Mouse (Mus musculus): ENCODE data around the gene Gm10643.

Gm10643 gene

GRCm38 (mm10) chr8:84065037-84065436 is at the start of gene Gm10643:
TSS of gene Gm10643 (minus strand) at chr8:84065137.
- DNase-seq, result no peak

DNA sequence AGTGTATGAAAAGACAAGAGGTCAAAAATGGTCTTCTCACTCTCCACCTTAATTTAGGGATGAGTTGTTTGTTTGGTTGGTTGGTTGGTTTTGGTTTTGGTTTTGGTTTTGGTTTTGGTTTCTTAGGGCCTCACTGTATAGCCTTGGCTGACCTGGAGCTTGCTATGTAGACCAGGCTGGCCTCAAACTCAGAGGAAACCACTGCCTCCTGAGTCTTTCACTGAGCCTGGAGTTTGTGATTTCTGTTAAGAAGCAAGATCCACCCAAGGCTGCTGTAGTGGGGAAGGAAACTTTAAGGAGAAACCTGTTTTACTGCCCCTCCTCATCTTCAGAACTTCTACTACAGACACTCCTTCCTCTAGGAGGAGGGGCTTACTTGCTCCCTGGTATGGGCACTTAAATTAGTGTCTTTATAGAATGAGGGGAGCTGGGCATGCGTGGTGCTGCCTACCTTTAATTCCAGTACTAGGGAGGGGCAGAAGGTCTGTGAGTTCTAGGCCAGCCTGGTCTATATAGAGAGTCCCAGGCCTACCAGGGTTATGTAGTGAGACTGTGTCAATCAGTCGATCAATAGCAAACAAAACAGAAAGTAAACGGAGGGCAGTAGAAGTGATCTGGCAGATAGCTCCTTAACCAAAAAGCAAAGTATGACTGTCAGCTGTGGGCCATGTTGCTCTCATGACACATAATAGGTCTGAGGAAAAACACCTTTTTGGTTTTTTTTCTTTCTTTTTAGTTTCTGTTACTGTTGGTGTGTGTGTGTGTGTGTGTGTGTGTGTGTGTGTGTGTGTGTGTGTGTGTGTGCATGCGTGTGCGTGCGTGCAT is 41.5 kb upstream of the Gm10643 start:
- no peak for DNase-seq

DNA sequence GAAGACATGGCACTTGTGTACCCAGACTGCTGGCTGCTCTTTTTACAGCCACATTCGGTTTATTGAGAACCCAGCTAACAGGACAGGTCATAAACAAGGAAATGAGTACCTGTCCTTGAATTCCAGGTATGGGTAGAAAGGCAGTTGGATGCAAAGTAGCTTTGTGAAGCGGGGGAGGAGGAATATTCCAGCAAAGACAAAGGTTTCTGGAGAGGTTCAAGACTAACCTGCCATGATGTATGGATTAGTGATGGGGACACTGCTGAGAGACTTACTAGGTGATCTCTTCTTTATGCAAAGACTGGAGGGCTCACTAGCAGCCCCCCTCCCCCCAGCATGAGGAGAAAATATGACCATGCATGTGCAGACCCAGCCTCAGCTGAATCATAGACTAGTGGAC is 40.7 kb upstream of the Gm10643 start:
- no peak for DNase-seq

GRCm38 (mm10) chr8:84104697-84105609 is 40.0 kb upstream of the Gm10643 start, which contains the start of gene Dcaf15:
TSS of gene Dcaf15 (minus strand) at chr8:84104768.
- peak; percentile 100 for DNase-seq

GRCm38 (mm10) chr8:84104221-84104620 is 39.3 kb upstream of the Gm10643 start:
- DNase-seq, result peak; percentile 77

DNA sequence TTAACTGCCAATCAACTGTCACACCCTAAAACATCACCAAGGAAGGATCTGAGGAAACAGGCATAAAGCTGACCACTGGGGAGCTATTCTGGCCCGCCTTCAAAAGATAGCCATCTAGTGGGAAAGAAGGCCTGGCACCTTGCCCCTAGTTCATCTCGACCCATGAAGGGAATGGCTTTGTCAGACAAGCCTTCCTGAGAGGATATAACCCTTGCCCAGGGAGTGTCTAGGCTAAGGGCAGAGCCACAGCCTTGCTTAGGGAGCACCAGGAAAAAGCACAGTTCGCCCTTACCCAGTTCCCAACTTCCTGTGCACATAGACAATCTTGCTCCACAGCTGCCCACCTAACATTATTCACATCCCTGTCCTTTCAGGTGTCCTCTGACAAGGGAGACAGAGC is 38.7 kb upstream of the Gm10643 start:
- DNase-seq, result peak; percentile 62

GRCm38 (mm10) chr8:84101476-84102270 is 36.7 kb upstream of the Gm10643 start:
- DNase-seq, result no peak

DNA sequence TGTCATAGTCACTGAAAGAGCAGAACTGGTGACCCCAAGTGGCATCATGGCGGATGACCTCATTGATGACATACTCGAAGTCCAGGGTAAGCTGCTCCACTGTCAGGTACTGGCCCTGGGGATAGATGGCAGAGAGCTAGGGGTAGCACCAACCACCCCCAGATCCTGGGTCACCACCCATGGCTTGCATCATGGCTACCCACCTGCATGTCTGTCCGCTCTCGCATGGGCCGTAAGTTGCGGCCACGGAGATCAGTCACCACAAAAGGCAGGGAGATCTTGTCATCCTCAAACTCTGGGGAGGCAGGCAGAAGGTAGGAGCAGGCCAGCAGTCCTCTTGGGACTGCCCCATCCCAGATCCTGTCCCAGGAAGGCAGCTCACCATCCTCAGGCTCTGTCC is 33.4 kb upstream of the Gm10643 start:
- no peak for DNase-seq

- no peak for DNase-seq
These were observed 31.1 kb upstream of the Gm10643 start for GRCm38 (mm10) chr8:84096061-84096460.

DNA sequence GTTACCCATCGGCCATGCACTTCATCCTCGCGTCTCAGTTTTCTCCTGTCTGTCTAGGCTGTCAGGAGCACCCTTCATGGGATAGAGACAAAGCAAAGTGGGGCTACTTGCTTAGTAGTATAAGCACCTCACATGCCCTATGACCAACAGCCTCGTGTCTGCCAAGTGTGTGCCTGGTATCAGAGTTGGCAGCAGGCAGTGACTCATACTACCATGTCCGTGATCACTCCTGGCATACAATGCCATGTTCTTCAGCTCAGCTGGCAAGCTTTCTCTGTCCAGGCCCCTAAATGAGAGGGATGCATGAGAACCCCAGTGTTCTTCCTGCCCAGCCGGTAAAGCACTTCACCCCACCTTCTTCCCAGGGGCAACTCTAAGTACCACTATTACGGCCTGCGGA is 25.6 kb upstream of the Gm10643 start:
- no peak for DNase-seq

- DNase-seq, result no peak
These were observed 24.3 kb upstream of the Gm10643 start for GRCm38 (mm10) chr8:84089277-84089676.

DNA sequence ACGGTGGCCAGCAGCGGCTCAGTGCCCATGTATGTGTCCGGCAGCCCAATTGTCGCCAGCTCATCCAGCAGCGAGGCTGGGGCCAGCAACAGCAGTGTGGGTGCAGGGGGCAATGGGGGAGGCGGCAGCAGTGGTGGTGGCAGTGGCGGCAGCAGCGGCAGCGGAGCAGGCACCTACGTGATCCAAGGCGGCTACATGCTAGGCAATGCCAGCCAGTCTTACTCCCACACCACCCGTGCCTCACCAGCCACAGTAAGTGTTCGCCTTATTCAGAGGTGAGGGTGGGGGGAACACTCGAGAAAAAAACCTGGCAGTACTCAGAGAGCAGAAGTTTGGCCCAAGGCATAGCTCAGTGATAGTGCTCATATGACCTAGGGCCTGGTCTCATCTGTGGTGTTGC is 22.9 kb upstream of the Gm10643 start:
- DNase-seq, result no peak

DNA sequence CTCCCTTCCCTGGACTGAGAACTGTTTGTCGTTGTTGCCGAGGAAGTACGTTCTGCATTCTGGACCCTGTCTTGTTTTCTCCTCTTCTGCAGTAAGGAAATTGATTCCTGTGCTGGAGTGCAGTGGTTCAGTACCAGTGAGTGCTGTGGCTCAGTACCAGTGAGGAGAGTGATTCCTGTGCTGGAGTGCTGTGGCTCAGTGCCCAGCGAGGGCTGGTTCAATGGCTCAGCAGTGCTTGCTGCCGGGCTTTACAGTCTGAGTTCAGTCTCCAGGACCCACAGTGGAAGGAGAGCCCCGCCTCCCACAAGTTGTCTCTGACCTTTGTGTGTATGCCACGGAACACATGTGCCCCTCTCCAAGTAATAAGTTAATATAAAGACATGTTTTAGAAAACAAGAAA is 22.2 kb upstream of the Gm10643 start:
- DNase-seq, result no peak

DNA sequence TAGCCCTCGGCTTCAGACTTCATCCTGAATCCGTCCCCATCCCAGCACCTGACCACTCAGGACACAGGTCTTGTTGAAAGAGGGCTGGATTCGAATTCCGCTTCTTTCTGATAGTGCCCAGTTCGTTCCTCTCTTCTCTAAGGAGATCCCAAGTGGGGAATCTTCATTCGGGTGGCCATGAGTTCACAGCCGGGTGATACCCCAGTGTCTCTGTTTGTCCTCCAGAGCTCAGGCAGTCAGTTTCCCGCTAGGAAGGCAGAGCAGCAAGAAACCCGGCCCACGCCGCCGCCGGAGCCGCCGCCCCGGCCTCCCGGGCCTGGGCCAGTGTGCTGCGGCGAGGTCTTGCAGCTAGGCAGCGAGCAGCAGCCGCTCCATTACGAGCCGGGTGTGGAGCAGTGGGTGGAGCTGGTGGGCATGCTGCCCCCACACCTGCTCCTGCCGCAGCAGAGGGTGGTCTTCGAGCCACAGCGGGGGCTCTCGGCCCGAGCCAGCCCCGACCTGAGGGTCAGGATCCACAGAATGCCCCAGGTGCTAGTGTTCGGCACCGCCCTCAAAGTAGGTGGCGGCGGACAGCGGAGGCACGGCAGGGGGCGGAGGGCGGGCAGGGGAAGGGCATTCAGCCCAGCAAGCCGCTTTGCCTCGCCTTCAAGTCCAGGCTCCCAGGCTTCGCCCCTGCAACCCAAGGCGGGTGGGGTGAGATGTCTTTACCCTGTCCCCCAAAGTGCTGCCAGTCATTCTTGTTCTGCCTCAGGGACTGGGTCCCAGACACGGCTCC is 19.6 kb upstream of the Gm10643 start:
- DNase-seq, result no peak

- DNase-seq, result peak; percentile 40
These were observed 18.9 kb upstream of the Gm10643 start for GRCm38 (mm10) chr8:84083829-84084241.

DNA sequence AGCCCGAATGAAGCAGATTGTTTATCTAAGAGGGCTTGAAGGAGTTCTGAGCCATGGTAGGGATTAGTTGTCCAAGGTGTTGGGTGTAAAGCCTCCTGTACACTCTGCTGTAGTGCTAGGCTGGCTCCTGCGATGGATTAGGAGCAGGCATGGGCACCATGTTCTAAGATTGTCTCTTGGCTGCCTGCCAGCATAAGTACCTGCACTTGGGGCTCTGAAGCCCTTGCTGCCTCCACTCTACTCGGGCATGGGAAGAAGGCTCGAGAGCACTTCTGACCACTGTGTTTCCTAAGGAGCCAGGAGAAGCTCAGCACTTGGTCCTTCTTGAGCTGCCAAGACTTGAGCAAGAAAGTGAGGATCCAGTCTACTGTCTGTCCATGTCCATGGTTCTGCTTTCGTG is 14.3 kb upstream of the Gm10643 start:
- peak; percentile 36 for DNase-seq

- no peak for DNase-seq
These were observed 11.9 kb upstream of the Gm10643 start for GRCm38 (mm10) chr8:84076849-84077248.

DNA sequence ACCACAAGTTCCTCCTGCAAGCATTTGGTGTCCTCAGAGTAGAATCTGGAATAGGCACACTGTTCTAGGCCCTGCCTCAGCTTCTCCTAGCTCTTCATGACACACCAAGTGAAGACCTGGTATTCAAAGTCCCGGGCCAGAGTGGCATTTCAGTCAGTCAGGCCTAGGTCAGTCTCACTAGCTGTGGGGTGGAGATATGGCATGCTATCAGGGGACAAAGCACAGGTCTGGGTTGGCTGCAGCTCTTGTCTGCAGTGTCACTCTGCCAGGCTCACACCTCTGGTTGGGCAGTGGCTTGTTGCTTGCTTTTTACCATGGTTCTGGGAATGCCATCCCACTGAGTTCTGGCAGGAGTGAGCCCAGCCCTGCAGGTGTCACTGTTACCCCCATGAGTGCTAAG is 11.5 kb upstream of the Gm10643 start:
- no peak for DNase-seq

- no peak for DNase-seq
These were observed 8.5 kb upstream of the Gm10643 start for GRCm38 (mm10) chr8:84073230-84073976.

DNA sequence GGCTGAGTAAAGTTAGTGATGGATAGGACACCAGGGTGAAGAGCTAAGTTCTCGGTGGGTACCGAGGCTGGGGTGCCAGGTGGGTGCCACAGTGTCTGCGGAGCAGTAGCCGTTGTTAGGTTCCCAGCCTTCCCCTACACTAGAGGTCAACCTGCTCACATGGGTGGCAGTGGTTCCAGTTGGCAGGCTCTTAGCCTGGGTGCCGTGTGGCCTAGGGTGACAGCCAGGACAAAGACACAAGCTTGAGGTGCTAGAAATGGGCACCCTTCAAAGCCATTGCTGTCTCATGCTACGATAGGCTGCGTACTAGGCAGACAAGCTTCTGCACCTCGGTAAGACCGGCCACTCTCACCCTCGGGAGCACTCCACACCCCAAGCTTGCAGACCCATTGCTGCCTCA is 7.4 kb upstream of the Gm10643 start:
- no peak for DNase-seq

DNA sequence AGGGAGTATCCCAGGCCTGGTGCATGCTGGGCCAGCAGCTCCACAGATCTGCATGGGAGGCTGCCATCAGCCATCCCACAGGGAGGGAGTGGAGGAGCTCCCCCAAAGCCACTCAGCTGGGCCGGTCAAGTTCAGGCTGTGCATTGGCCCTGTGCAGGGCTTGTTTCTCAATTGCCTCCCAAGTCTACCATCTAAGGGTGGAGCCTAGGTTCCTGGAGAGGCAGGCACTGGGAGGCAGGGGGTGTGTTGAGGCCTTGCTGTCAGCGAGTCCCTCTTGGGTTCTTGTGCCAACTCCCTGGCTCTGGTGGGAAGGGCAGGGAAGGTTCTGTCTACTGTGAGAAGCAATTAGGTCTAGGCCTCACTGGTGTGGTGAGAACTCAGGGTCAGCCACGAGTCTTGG is 7.0 kb upstream of the Gm10643 start:
- DNase-seq, result peak; percentile 61

Measured in lung, postnatal 10 days (tissue).